Mouse (Mus musculus): ENCODE measurements around the gene Tbc1d22a.

- TF ChIP-seq POLR2A (IDR thresholded peaks at IDR 0.05; ENCODE audit: insufficient read depth, low read depth, low read length) (no peak), CTCF (IDR thresholded peaks at IDR 0.05; ENCODE audit: insufficient read depth, low read depth, low read length) (no peak)
Measured at GRCm38 (mm10) chr15:86446064-86446463, 231.8 kb downstream of the Tbc1d22a start.

All from olfactory bulb, adult 2 months (tissue).